Comparison of ENCODE assay signal across 8 mouse cellular contexts in genomic region chr17:28042299-28042771, GRCm38 (mm10). TPM values are rescaled to one million over a fixed set of nuclear protein-coding genes. Genes with fewer than 3 reads are reported as not detected.
DNase-seq lines count a peak whose midpoint lies in the region; ATAC-seq and TF ChIP-seq lines count a peak whose summit lies in the region.
"Had no signal": no experiment of that assay in that cellular context is flagged by ENCODE, and none has a peak within 500 bp of the region (broad histone marks: within the 10 kb centered on the region; RNA-seq: fewer than 3 reads in every experiment).

No protein-coding gene starts in this region.

- no peak overlapping the region for H3K27ac ChIP-seq in ES-E14 (ENCODE audit: insufficient read depth, low read depth, low read length, poor library complexity, severe bottlenecking)
- peak overlapping the region; percentile 74 for H3K27ac ChIP-seq in left cerebral cortex, adult 2 months
- peak overlapping the region; percentile 86 for H3K27ac ChIP-seq in midbrain, embryonic 16.5 days (ENCODE audit: low read length)
- H3K27ac ChIP-seq: liver, embryonic 15.5 days had no signal

- H3K36me3 ChIP-seq in ES-E14 (ENCODE audit: control insufficient read depth, insufficient read depth, low read length, poor library complexity, severe bottlenecking), result peaks cover 5% of the 10 kb centered on the region; the same call in 1 of the 2 replicates
- H3K36me3 ChIP-seq in midbrain, embryonic 16.5 days (ENCODE audit: control insufficient read depth, insufficient read depth, low read length), result peaks cover 2% of the 10 kb centered on the region; the same call in 1 of the 2 replicates

- no peak for DNase-seq in ES-E14 (ENCODE audit: low read depth, low spot score)
- DNase-seq in brain, embryonic 14.5 days (ENCODE audit: low read depth), result peak; percentile 89
- DNase-seq in left cerebral cortex, adult 2 months (ENCODE audit: extremely low spot score in 1 of 2, low spot score in 2 of 2), result peak; percentile 51 to 55
- no peak for DNase-seq in thymus, adult 18-20 months
- DNase-seq in T-cell, adult 2 months (ENCODE audit: low spot score), result no peak

- TF ChIP-seq POLR2A in brain, embryonic 14.5 days (IDR thresholded peaks at IDR 0.05; ENCODE audit: borderline replicate concordance, extremely low read depth, insufficient read depth, insufficient read length, poor library complexity, severe bottlenecking), result no peak

- intact Hi-C loops in left cerebral cortex, adult 2 months (cut with DNase I), result loop anchor here (2.0 to 5.0 kb wide), 2 partner anchors 35 to 54 kb away; no protein-coding TSS in a partner anchor

- no peaks in the 10 kb centered on the region for H3K9me3 ChIP-seq in ES-E14 (ENCODE audit: control insufficient read depth, insufficient read depth, low read depth, low read length)
- no peaks in the 10 kb centered on the region for H3K9me3 ChIP-seq in midbrain, embryonic 16.5 days (replicated peaks; ENCODE audit: control insufficient read depth, low read length, poor library complexity, severe bottlenecking)
- H3K9me3 ChIP-seq: liver, embryonic 15.5 days had no signal

- in situ Hi-C loops in ES-E14 (cut with MboI; ENCODE audit: low sequenced_read_pairs in 2 of 2, unreplicated experiment in 2 of 2), result no loop called here

- no peaks in the 10 kb centered on the region for H3K27me3 ChIP-seq in midbrain, embryonic 16.5 days (ENCODE audit: control insufficient read depth, insufficient read depth, low read depth, low read length)
- H3K27me3 ChIP-seq: liver, embryonic 15.5 days had no signal

- H3K4me1 ChIP-seq in ES-E14 (ENCODE audit: control insufficient read depth in 2 of 2, insufficient read depth in 2 of 2, low read length in 2 of 2, poor library complexity in 1 of 2), result peaks cover 0 to 8% of the 10 kb centered on the region in 2 experiments; a peak in 1 of 4 replicates
- H3K4me1 ChIP-seq in midbrain, embryonic 16.5 days (ENCODE audit: control insufficient read depth, insufficient read depth, low read length), result peaks cover 41% of the 10 kb centered on the region
- H3K4me1 ChIP-seq: liver, embryonic 15.5 days had no signal

- peak overlapping the region; percentile 73 for H3K4me2 ChIP-seq in midbrain, embryonic 16.5 days (ENCODE audit: low read length)
- H3K4me2 ChIP-seq: liver, embryonic 15.5 days had no signal

- peak; percentile 55; the same call in 1 of the 2 replicates for TF ChIP-seq CTCF in brain, embryonic 14.5 days (IDR thresholded peaks at IDR 0.05; ENCODE audit: borderline replicate concordance, extremely low read depth, insufficient read depth, insufficient read length)
- peak; percentile 60 for TF ChIP-seq CTCF in left cerebral cortex, adult 2 months (IDR thresholded peaks at IDR 0.05)

- 16% methylated on average over 23 of the region's 23 CpGs for WGBS in midbrain, embryonic 16.5 days

- ATAC-seq in frontal cortex, adult (ENCODE audit: low TSS enrichment), result peak; percentile 78
- peak; percentile 85 for ATAC-seq in midbrain, embryonic 16.5 days

- peak overlapping the region; percentile 1; the same call in 1 of the 2 replicates for H3K9ac ChIP-seq in ES-E14 (ENCODE audit: insufficient read depth, low read depth, low read length, poor library complexity, severe bottlenecking)
- peak overlapping the region; percentile 79 for H3K9ac ChIP-seq in midbrain, embryonic 16.5 days (ENCODE audit: low read depth, low read length)
- H3K9ac ChIP-seq: liver, embryonic 15.5 days had no signal

- peak overlapping the region; percentile 24 to 33 for H3K4me3 ChIP-seq in ES-E14 (ENCODE audit: insufficient read depth in 1 of 2, low read depth in 1 of 2, low read length in 2 of 2, poor library complexity in 1 of 2, severe bottlenecking in 1 of 2)
- H3K4me3 ChIP-seq in left cerebral cortex, adult 2 months, result peak overlapping the region; percentile 44
- H3K4me3 ChIP-seq in midbrain, embryonic 16.5 days (ENCODE audit: low read depth, low read length), result peak overlapping the region; percentile 43
- H3K4me3 ChIP-seq: liver, embryonic 15.5 days had no signal

TF ChIP-seq in ES-E14, 5 proteins besides CTCF, POLR2A, EP300 and RAD21:
- no peak for TF ChIP-seq HCFC1 (IDR thresholded peaks at IDR 0.05; ENCODE audit: borderline replicate concordance, insufficient read depth, low read length)
- TF ChIP-seq CHD2 (IDR thresholded peaks at IDR 0.05; ENCODE audit: low read depth, low read length), result no peak
- no peak for TF ChIP-seq ZC3H11A (IDR thresholded peaks at IDR 0.05; ENCODE audit: borderline replicate concordance, low read depth, low read length)
- TF ChIP-seq ZNF384 (IDR thresholded peaks at IDR 0.05; ENCODE audit: low read depth, low read length), result no peak
- no peak for TF ChIP-seq MAFK (IDR thresholded peaks at IDR 0.05; ENCODE audit: insufficient read depth, low read depth, low read length)

RNA-seq across cellular contexts. Expression of gene Tcp11, which starts 38.1 kb away (rescaled TPM):
- total RNA-seq in ES-E14 (2012; rRNA removed), result 4.8 and 7.3 TPM in 2 replicates
- 2.4 and 2.8 TPM in 2 replicates for polyA plus RNA-seq in brain, embryonic 14.5 days (2012; rRNA removed)
- total RNA-seq in left cerebral cortex, adult 2 months (2021), result under 1 TPM; 0.61 to 0.88 TPM
- polyA plus RNA-seq in midbrain, embryonic 16.5 days (2015; fragmentation: Nextera tagmentation; extraction: Ambion mirVana), result 2.0 TPM in 2 replicates

Comparison
In these comparisons a context has a peak if more than half of its experiments do, and no peak if none do; other contexts are left out.
1. DNase-seq: peak in brain, embryonic 14.5 days (single experiment) and left cerebral cortex, adult 2 months (2 of 2); none in ES-E14 (single experiment), thymus, adult 18-20 months (0 of 2) and T-cell, adult 2 months (single experiment).
2. Peak in every context shown above with its lines, with median percentiles within 50 percentile points of each other: H3K4me3 ChIP-seq.